Mouse (Mus musculus) left cerebral cortex, adult 11 months (tissue): ENCODE measurements at regions not wholly inside any gene's neighbourhood (a gene's known extent, or its start where the extent isn't known, plus 50 kb on each side); places are given as distances from the start of the nearest gene placed in this dataset.

ENCODE experiments used
- DNase-seq: peaks from one replicate; pipeline ENCODE4 v3.0.0; 2022; ENCODE audit warnings: low spot score

DNA sequence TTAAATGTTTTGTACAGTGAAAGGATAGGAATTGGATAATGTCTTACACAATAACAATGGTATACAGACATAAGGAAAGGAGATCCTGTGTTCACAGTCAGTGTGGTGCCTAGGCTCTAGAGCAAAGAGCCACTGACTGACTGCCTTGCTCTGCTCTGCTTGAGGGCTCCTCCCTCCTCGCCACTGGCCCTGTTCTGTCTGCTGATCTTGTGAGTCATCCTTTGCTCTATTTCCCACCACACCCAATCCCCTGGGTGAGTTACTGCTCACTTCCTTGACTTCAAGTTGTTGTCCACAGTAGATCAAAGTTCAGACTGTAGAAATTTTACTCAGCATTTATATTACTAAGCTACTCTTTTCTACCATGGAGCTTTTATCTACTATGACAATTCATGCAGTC, 117.3 kb downstream of the Tmsb4x start:
- DNase-seq = no peak

DNA sequence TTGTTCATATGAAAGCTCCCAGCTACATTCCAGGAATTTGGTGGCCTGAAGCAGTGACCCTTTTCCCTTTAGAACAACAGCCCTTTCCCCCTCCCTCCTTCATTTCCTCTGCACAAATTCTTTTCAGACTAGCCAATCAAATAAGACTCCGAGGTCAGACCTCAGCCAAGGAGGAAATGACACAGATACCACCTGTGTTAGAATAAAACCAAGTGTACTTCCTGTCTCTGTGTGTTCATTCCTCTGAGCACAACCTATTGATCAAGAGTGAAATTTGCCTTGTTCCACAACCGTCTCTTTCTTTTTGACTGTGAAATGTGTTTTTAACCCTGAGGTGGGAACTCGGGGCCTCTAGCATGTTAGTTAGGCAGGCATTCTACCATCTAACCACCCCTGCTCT, 120.2 kb downstream of the Tmsb4x start:
- DNase-seq = no peak

DNA sequence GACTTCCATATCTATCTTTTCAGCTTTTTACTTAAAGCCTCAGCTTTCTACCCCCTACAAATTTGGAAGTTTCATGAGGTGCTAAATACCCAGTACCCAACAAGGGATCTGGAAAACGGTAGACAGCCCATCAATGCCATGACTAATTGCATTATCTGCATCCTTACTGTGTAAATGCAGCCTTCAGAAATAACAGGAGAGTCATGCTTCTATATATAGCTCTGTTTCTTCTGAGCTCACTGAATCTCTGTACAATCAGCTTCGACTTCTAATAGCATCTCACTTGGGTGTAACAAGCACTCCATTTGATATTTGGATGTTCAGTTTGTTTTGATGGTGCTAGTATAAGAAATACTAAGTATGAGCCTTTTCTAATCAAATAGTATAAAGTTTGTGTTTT, 120.7 kb downstream of the Tmsb4x start:
- no peak for DNase-seq

DNA sequence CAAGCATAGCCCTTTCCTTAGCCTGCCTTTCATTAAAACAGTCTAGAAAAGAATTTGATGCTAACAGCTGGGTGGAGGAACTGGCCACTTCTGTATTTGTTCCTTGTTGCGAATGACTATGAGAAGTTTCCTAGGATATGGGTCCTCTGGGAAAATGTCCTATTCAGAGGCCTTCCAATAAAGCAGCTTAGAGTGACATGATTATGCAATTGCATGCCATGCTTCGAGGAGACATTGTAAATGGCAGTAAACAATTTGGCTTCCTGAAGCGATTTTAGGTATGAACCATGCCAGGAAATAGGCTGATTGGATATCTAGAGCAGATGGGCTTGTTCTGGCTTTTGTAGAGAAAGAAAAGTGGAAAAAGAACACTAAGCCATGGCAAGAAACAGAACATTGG, 128.3 kb downstream of the Tmsb4x start:
- DNase-seq = no peak

DNA sequence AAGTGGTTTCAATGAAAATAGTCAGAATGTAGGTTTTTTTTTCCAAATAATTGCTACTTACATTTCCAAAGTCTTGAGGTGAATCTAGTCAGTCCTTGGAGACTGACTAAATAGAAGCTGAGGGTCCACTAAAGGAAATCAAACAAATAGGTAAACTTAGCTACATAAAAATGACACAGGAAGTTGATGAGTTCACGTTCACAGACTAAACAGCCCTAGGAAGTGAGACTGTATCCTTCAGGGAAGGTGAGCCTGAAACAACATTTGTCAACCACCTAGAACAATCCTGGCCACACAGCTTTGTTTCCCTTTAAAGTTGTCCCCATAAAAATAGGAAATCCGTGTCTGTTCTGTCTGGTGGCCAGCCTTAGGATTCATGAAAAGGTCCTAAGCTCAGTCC, 140.0 kb downstream of the Tmsb4x start:
- no peak for DNase-seq

DNA sequence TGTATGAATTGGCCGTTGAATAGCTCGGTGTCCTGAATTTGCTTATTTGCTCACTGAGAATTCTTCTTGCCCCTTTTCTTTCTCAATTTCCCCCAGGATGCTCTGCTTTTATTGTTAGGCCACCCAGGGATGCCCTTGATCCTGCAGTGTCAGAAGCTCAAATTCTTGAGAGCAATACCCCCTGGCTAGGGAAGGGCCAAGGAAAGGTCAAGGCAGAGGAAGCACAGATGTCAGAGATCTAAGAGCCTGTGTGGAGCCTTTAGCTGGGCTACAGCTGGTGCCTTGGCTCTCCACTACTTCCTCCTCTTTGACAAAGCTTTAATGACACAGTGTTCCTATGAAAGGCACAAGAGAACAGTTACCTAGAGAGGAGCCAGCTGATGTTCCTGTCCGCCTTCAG, 141.2 kb downstream of the Tmsb4x start:
- no peak for DNase-seq

DNA sequence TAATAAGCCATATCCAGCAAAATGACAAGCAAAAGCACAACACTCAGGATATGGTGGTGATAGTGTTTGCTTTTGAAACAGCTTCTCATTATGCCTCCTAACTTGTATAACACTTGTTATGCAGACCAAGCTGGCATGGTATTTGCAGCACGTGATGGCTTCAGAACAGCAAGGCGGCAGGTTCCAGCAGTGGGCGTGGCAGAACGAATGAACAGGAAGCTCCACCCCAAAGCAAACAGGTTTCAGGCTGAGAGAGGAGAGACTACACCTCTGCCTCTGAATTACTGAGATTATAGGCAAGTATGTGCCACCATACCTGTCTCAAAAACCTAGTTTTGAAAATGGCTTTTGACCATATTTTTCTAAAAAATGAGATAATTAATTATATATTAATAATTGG, 145.2 kb downstream of the Tmsb4x start:
- no peak for DNase-seq

DNA sequence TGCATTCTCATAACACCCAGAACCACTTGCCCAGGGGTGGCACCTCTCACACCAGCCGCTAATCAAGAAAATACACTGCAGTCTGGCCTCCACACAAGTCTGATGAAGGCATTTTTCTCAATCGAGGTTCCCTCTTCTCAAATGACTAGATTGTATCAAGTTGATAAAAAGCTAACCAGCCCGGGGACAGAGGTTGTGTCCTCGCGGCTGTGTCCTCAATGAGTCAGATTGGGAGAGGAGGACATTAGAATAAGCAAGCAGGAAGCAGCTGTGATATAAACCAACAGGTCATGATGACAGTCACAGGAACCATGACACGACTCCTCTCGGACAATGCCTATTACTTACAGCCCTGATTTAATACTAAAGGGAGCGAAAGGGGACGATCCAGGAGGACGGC, 156.7 kb downstream of the Tmsb4x start:
- no peak for DNase-seq

DNA sequence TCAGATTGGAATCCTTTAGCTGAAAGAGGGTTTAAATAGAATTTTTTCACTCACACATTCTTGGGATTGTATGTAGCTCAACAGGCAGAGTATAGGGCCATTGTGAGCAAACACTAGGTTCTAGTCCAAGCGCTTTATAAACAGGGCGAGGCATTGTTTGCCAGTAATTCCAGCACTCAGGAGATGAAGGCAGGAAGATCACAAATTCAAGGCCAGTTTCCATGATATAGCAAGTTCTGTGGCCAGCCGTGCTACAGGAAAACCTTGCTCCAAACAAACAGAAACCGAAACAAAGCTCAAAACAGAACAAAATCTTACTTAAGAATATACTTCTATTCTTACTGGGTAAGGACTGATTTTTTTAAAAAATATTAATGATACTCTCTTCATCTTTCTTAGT, 159.0 kb downstream of the Tmsb4x start:
- DNase-seq = no peak

DNA sequence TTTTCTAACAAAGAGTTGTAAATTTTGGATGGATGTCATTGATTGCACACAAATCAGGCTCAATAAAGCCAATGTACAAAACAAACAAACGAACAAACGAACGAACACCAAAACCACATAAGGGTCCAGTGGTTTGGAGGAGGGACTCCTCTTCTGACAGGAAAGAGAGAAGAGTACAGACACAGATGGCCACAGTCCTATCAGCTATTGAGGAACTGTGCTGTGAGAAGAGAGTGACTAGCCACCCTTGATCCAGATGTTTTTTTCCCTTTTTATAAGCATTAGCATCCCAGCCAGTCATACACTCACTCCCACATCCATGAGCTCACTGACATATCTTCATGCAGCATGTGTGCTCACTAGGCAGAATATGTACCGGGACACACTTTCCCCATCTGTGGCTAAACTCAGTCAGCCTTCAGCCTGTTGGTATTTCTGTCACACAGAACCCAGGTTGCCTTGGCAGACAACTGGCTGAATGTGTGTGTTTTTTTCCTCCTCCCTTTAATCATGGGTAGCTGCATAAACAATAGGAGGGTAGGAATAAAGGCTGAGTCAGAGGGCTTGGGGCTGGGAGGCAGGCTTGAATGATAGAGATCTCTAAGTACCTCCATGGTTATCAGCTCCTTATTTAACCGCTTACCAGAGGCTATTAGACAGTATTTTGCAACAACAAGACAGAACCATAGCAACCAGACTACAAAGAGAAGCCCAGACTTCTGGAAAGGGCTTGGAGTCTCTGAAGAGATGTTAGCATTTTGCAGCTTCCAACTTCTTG, 159.7 kb downstream of the Tmsb4x start:
- no peak for DNase-seq

DNA sequence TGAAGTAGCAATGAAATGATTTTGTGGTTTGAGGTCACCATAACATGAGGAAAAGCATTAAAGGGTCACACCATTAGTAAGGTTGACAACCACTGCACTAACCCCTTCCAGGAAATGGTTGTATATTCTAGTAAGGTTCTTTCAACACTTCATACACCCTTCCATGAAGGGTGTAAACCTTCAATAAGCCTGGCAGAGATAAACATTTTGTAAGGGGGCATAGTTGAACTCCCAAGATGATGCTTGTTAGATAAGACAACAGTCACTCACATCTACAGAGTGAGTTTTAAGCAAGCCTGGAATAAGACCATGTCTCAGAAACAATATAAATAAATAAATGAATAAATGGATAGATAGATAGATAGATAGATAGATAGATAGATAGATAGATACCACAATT, 171.1 kb downstream of the Tmsb4x start:
- no peak for DNase-seq

DNA sequence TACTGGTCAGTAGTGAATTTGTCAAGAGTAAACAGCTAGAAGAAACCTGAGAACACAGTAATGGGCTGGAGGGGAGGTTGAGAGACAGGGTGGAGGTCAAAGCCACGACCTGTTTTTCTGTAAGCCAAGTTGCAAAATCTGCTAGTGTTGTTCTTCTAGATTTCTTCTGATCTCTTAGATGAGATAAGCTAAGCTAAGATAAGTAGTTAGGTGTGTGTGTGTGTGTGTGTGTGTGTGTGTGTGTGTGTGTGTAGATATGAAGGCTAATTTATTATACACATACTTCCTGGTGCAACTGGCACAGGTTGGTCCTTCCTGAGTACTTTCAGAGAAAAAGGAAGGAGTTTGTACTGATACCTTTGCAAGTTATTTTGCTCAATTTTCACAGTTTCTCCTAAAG, 172.8 kb downstream of the Tmsb4x start:
- no peak for DNase-seq

DNA sequence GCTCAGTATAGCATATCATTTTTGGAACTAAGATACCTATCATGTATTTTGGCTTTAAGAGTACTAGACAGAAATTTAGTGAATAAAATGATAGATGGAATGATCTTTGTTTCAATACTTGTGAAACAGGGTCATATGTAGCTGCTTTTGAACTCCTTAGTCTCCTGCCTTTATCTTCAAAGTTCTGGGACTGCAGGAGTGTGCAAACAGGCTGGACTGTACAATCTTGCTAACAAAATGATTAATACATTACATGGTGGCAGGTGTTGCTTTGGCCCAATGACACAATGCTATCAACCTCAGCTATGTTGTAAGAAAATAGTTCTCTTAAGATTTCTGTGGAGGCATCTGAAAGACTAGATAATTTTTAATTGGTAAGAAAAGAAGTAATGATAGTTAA, 173.5 kb downstream of the Tmsb4x start:
- DNase-seq = no peak

DNA sequence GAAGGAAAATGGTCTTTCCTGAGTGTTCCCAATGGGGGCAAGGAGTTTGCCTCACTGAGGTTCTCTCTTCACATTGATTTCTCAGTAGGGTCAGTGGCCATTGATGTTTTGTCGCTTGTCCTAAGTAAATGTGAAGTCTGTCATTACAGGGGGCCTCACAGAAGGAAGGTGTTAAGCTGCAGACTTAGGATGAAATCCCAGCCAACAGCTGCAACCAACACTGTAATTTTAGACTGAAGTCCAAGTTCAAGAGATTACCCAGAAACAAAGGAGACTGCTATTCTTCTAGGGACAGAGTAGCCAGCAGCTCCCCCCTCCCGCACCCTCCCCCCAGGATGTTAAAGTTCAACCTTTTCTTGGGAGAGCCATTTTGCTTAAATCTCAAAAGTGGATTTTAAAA, 176.0 kb downstream of the Tmsb4x start:
- no peak for DNase-seq

DNA sequence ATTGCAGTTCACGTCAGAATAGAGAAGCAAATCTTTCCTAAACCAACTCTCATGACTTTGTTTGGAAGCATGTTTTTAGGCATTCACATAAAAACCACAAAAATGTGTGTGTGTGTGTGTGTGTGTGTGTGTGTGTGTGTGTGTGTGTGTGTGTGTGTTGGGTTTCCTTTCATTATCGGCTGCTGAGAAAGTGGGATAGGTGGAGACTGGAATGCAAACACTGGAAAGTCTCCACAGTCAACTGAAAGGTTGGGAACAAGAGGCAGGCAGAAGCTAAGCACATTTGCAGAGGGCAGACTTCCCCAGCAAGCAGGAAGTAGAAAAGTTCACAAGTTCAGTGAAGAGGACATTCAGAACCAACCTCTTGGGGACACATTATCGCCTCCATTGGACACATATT, 176.5 kb downstream of the Tmsb4x start:
- no peak for DNase-seq

DNA sequence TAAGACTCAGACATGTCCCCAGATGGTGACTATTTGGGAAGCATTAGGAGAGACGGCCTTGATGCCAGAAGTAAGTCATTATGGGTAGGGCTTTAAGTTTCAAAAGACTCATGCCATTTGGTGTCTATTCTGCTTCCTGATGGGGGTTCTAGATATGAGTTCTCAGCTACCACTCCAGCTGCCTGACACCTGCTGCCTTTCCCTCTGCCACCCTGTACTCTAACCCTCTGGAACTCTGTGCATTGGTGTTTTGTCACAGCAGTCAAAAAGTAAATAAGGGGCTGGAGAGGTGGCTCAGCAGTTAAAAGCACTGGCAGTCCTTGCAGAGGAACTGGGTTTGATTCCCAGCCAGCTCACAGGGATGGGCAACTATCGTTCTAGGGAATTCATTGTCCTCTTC, 177.6 kb downstream of the Tmsb4x start:
- DNase-seq = no peak

DNA sequence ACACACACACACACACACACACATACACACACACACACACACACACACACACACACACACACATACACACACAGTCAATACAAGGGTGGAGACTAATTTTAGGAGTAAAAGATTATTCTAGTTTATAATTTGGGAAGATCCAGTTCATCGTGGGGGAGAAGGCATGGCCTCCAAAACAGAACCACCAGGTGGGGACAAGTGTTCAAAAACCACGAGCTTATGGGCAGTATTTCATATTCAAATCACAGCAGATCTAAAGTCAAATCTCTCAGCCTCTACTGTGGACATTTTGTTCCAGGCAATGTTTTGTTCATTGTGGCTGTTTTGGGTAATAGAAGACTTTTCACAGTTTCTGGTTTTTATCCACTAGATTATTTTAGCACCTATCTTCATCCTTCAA, 193.5 kb downstream of the Tmsb4x start:
- DNase-seq = no peak

DNA sequence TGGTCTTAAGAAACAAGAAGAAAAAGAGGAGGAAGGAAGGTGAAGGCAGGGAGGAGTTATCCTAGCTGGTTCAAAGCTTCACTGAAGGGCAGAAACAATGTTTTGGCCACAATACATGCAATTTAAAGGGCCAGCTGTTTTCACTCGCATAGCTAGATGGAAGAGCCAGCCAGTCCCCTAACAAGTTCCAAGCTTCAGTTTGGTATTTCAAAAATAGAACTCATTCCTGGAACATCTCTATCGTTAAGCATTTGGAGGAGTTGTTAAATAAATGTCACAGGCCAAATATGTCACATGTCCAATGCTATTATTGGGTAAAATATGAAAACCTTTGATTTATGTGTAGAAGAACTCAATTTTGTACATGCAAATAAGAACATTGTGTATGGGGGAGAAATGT, 194.8 kb downstream of the Tmsb4x start:
- no peak for DNase-seq

DNA sequence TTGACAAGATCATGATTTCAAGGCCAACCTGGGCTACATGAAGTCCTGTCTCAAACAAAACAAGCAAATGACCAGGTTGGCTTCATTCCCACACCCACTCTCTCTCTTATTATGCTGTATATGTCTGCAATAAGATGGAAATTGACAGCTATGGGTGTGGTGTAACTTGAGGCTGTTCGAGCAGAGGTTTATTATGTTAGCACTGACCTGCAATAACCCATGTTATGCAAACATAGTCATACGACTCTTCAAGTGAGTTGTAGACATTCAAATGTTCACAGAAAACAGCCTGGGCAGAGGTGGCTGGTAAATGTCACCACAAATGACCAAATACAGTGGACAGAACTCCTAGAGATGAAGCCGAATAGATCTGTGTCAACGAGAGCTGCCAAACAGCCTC, 196.2 kb downstream of the Tmsb4x start:
- no peak for DNase-seq

DNA sequence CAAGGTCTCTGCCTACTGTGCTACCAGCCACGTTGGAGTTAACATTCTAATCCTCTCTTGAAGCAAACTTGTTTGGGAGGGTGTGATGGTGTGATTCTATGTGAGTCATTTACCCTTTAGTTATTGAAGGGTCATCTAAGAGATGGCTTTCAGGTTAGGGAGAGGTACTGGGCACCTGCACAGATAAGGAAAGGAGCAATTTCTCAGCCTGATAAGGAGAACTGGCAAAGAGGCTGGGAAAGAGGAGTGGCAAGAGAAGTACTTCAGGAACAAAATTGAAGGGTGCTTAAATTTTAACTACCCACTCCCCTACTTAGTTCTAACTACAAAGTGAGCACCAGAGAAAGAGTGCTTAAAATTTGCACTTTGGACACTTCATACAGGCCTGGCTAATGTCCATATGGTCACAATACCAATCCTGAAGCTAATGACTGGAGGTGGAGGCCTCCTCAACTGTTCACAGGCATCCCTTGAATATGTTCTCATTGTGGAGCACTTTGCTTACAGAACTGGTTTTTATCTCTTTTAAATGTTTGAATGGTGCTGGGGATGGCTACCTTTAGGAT, 197.1 kb downstream of the Tmsb4x start:
- DNase-seq = no peak

DNA sequence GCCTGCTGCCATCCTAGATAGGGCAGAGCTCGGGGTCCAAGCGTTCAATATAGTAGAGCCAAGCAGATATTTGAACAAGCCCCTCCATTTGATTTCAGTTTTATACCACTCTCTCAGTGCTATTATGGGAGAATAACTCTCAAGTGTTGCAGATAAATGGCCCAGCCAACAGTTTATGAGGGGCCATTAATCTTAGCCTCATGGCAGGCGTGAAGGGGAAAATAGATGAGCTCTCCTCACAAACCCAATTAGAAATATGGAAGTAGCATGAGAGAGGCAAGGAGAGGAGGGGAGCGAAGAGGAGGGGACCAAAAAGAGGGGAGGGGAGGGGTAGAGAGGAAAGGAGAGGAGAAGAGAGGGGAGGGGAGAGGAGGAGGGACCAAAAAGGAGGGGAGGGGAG, 213.3 kb downstream of the Tmsb4x start:
- DNase-seq = no peak

DNA sequence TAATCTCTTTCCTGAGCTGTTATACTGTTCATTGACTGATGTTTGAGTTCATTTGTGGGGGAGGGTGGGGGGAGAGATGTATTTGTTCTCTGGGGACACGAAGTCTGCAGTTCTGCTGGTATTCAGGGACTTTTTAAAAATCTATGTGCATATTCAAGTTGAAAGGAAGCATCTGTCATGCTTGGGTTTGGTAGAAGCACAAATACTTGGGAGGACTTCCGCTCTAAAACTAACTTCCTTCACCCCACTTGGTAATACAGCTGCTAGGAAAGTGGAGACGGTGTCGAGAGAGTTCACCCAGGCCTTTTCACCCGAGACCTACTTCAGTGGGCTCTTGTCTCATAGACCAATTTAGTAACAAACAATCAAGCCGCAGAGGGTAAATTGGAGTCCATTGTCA, 228.1 kb downstream of the Tmsb4x start:
- DNase-seq = no peak

DNA sequence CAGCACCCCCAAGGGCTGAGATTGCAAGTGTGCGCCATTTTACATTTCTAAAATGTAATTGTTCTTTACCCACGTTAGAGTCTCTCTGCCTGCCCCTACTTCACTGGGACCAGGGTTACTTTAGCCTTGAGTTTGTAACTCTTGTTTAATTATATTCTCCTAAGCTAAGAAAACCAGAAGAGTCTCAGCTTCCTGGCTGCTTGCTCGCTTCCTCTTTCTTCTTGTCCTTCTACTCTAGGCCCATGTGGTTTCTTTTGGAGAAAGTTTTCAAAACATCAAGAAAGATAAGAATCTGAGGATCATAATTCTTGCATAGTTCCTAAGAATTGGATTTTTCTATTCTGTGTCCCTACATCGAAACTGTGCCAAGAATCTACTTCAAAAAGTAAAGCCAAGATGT, 228.6 kb downstream of the Tmsb4x start:
- DNase-seq = no peak

DNA sequence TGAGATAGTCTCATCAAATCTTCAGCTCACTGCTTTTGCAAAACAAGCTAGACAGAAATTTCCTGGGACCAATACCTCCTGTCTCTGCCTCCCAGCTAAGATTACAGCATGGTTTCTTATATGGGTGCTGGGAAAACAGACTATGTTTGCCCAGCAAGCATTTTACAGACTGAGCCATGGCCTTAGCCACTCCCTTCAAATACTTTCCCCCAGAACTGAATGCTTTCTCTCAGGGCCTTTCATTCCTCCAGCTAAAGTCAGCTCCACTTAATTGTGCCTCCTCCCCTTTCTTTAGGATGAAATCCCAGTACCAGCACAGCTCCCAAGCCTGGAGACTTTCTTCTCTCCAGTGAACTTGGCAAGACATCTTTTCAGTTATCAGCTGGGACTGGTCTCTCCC, 232.1 kb downstream of the Tmsb4x start:
- DNase-seq = no peak
